Mouse (Mus musculus) lung, embryonic 14.5 days (tissue): ENCODE data around the gene Mnd1. TPM values are rescaled to one million over a fixed set of nuclear protein-coding genes. Genes with fewer than 3 reads are reported as not detected.

Experiments used
- ATAC-seq: fragments of 200-750 bp; cut with Nextera tagmentation; 2 replicates; pipeline ENCODE4 v1.8.0; 2017; ENCODE audit warnings: mild to moderate bottlenecking, moderate TSS enrichment, moderate library complexity; ENCODE audit not compliant: insufficient read depth
- DNase-seq: peaks from one replicate; pipeline ENCODE4 v3.0.0-alpha.2; 2015
- H3K27ac ChIP-seq: fragments of 300-500 bp; sonication (generic); 2 replicates; pipeline ENCODE4 v1.5.1; 2014; ENCODE audit warnings: low read depth, mild to moderate bottlenecking, moderate library complexity
- H3K27me3 ChIP-seq: fragments of 300-500 bp; sonication (generic); 2 replicates; pipeline ENCODE4 v1.6.1; 2014; ENCODE audit warnings: low read length, control low read depth; ENCODE audit not compliant: insufficient read depth
- H3K36me3 ChIP-seq: fragments of 300-500 bp; sonication (generic); 2 replicates; pipeline ENCODE4 v1.6.1; 2014; ENCODE audit warnings: control low read depth; ENCODE audit not compliant: insufficient read depth
- H3K4me1 ChIP-seq: fragments of 300-500 bp; sonication (generic); 2 replicates; pipeline ENCODE4 v1.6.1; 2014; ENCODE audit warnings: antibody characterized with exemption, control low read depth; ENCODE audit not compliant: insufficient read depth
- H3K4me2 ChIP-seq: fragments of 300-500 bp; sonication (generic); 2 replicates; pipeline ENCODE4 v1.6.1; 2014; ENCODE audit warnings: mild to moderate bottlenecking
- H3K4me3 ChIP-seq: fragments of 300-500 bp; sonication (generic); 2 replicates; pipeline ENCODE4 v1.5.1; 2014; ENCODE audit warnings: low read depth, low read length
- H3K9ac ChIP-seq: fragments of 300-500 bp; sonication (generic); 2 replicates; pipeline ENCODE4 v1.6.1; 2014
- H3K9me3 ChIP-seq: fragments of 300-500 bp; sonication (generic); 2 replicates; pipeline ENCODE4 v1.6.1; 2016; ENCODE audit warnings: low read depth, low read length, control low read depth
- CTCF ChIP-seq: IDR thresholded peaks from 2 replicates; pipeline ENCODE4 v1.5.1; 2016; ENCODE audit warnings: antibody characterized with exemption, low read depth
- WGBS: fragments of 180-500 bp; shearing (Covaris S2); extraction: QIAGEN DNeasy Blood & Tissue Kit; methylation state at CpG from one replicate; pipeline ENCODE4 v1.1.7; 2014; 5-methylcytosine and 5-hydroxymethylcytosine counted together
- polyA plus RNA-seq: library from polyadenylated mRNA; unstranded; fragments of >200 nt; fragmentation: Nextera tagmentation; extraction: Ambion mirVana; gene quantifications from 2 replicates; pipeline ENCODE4 v1.2.1, GENCODE M21; 2014

Mnd1 gene
- 15.4 and 16.9 TPM in 2 replicates for polyA plus RNA-seq

- Histone ChIP-seq H3K9me3 (no peaks in the 10 kb centered on the region), H3K36me3 (no peaks in the 10 kb centered on the region), H3K27ac (peak within 1 kb of the TSS; percentile 88), H3K27me3 (no peaks in the 10 kb centered on the region), H3K4me2 (peak within 1 kb of the TSS; percentile 98), H3K9ac (peak within 1 kb of the TSS; percentile 83), H3K4me1 (0 out of 2 replicates have a peak, but pooled peaks cover 3% of the 10 kb centered on the region), H3K4me3 (peak within 1 kb of the TSS; percentile 58)
- WGBS: under 1% methylated on average over 29 of the region's 29 CpGs
- DNase-seq (peak; percentile 99), ATAC-seq (peak; percentile 99)
- TF ChIP-seq CTCF: peak; percentile 99
Measured at GRCm38 (mm10) chr3:84155558-84156006, at the start of gene Mnd1. Gene Mnd1 (minus strand): TSS chr3:84155786.

GRCm38 (mm10) chr3:84204640-84205039, 49.1 kb upstream of the Mnd1 start:
- ATAC-seq (no peak), DNase-seq (no peak)
- no peak overlapping the region for H3K4me2 ChIP-seq
- no peaks in the 10 kb centered on the region for H3K9me3 ChIP-seq
- WGBS: 78% methylated on average over 5 of the region's 5 CpGs
- TF ChIP-seq CTCF: no peak
- H3K9ac ChIP-seq: no peak overlapping the region
- no peaks in the 10 kb centered on the region for H3K4me1 ChIP-seq
- no peaks in the 10 kb centered on the region for H3K27me3 ChIP-seq
- no peak overlapping the region for H3K4me3 ChIP-seq
- no peak overlapping the region for H3K27ac ChIP-seq
- no peaks in the 10 kb centered on the region for H3K36me3 ChIP-seq

GRCm38 (mm10) chr3:84200559-84201420, 45.2 kb upstream of the Mnd1 start:
- H3K9ac ChIP-seq: no peak overlapping the region
- WGBS: 67% methylated on average over 13 of the region's 13 CpGs
- H3K27me3 ChIP-seq: no peaks in the 10 kb centered on the region
- no peak overlapping the region for H3K4me3 ChIP-seq
- H3K4me2 ChIP-seq: no peak overlapping the region
- no peak for TF ChIP-seq CTCF
- DNase-seq (no peak), ATAC-seq (no peak)
- no peaks in the 10 kb centered on the region for H3K36me3 ChIP-seq
- H3K27ac ChIP-seq: no peak overlapping the region
- H3K9me3 ChIP-seq: no peaks in the 10 kb centered on the region
- no peaks in the 10 kb centered on the region for H3K4me1 ChIP-seq

- DNase-seq (no peak), ATAC-seq (no peak)
- Histone ChIP-seq H3K36me3 (no peaks in the 10 kb centered on the region), H3K4me3 (no peak overlapping the region), H3K9ac (no peak overlapping the region), H3K4me2 (no peak overlapping the region), H3K4me1 (no peaks in the 10 kb centered on the region), H3K27me3 (no peaks in the 10 kb centered on the region), H3K9me3 (no peaks in the 10 kb centered on the region), H3K27ac (no peak overlapping the region)
- no peak for TF ChIP-seq CTCF
- WGBS: 93% methylated on average over 9 of the region's 9 CpGs
Measured at GRCm38 (mm10) chr3:84199516-84199915, 43.9 kb upstream of the Mnd1 start.

- Histone ChIP-seq H3K27me3 (no peaks in the 10 kb centered on the region), H3K4me1 (no peaks in the 10 kb centered on the region), H3K9me3 (no peaks in the 10 kb centered on the region), H3K27ac (no peak overlapping the region), H3K4me2 (no peak overlapping the region), H3K4me3 (no peak overlapping the region), H3K36me3 (no peaks in the 10 kb centered on the region), H3K9ac (no peak overlapping the region)
- ATAC-seq (no peak), DNase-seq (no peak)
- whole genome bisulfite sequencing: 89% methylated on average over 3 of the region's 3 CpGs
- no peak for TF ChIP-seq CTCF
Measured at GRCm38 (mm10) chr3:84198229-84198628, 42.6 kb upstream of the Mnd1 start.

- no peak for TF ChIP-seq CTCF
- Histone ChIP-seq H3K9me3 (no peaks in the 10 kb centered on the region), H3K4me3 (no peak overlapping the region), H3K9ac (no peak overlapping the region), H3K27me3 (0 out of 2 replicates have a peak, but pooled peaks cover 7% of the 10 kb centered on the region), H3K27ac (no peak overlapping the region), H3K36me3 (no peaks in the 10 kb centered on the region), H3K4me1 (no peaks in the 10 kb centered on the region), H3K4me2 (no peak overlapping the region)
- DNase-seq: no peak
- no peak for ATAC-seq
- WGBS: 58% methylated on average over 4 of the region's 4 CpGs
Measured at GRCm38 (mm10) chr3:84193881-84194280, 38.3 kb upstream of the Mnd1 start.

GRCm38 (mm10) chr3:84191141-84191881, 35.7 kb upstream of the Mnd1 start:
- Histone ChIP-seq H3K4me2 (peak overlapping the region; percentile 65), H3K4me1 (no peaks in the 10 kb centered on the region), H3K27ac (peak overlapping the region; percentile 92), H3K9ac (peak overlapping the region; percentile 57), H3K27me3 (0 out of 2 replicates have a peak, but pooled peaks cover 7% of the 10 kb centered on the region), H3K36me3 (no peaks in the 10 kb centered on the region), H3K9me3 (no peaks in the 10 kb centered on the region), H3K4me3 (peak overlapping the region; percentile 44)
- peak; percentile 45 for TF ChIP-seq CTCF
- WGBS: 36% methylated on average over 21 of the region's 21 CpGs
- DNase-seq: peak; percentile 75
- peak; percentile 79 for ATAC-seq
